Mouse (Mus musculus) intestine, postnatal 0 days (tissue): ENCODE results near the gene Dnm3. TPM values are rescaled to one million over a fixed set of nuclear protein-coding genes. Genes with fewer than 3 reads are reported as not detected.
A peak's percentile ranks its signal among the peaks of the same experiment; 100 is the strongest.

Experiments used
- ATAC-seq: fragments of 200-750 bp; cut with Nextera tagmentation; 2 replicates; pipeline ENCODE4 v1.8.0; 2017; ENCODE audit warnings: mild to moderate bottlenecking, moderate TSS enrichment, moderate library complexity
- H3K27ac ChIP-seq: fragments of 300-500 bp; sonication (generic); 2 replicates; pipeline ENCODE4 v1.5.1; 2014; ENCODE audit warnings: mild to moderate bottlenecking, low read depth, low read length, moderate library complexity
- H3K27me3 ChIP-seq: fragments of 300-500 bp; sonication (generic); replicated peaks from 2 replicates; pipeline ENCODE4 v1.6.1; 2014; ENCODE audit warnings: low read length, mixed read lengths; ENCODE audit not compliant: control insufficient read depth, insufficient read depth
- H3K36me3 ChIP-seq: fragments of 300-500 bp; sonication (generic); 2 replicates; pipeline ENCODE4 v1.6.1; 2014; ENCODE audit warnings: mild to moderate bottlenecking, moderate library complexity; ENCODE audit not compliant: control insufficient read depth, insufficient read depth
- H3K4me1 ChIP-seq: fragments of 300-500 bp; sonication (generic); replicated peaks from 2 replicates; pipeline ENCODE4 v1.6.1; 2014; ENCODE audit warnings: antibody characterized with exemption, low read length, mixed read lengths; ENCODE audit not compliant: control insufficient read depth, insufficient read depth
- H3K4me2 ChIP-seq: fragments of 300-500 bp; sonication (generic); replicated peaks from 2 replicates; pipeline ENCODE4 v1.6.1; 2014; ENCODE audit warnings: low read depth, mild to moderate bottlenecking, moderate library complexity
- H3K4me3 ChIP-seq: fragments of 300-500 bp; sonication (generic); 2 replicates; pipeline ENCODE4 v1.5.1; 2014; ENCODE audit warnings: low read depth, low read length
- H3K9ac ChIP-seq: fragments of 300-500 bp; sonication (generic); 2 replicates; pipeline ENCODE4 v1.6.1; 2014; ENCODE audit warnings: mild to moderate bottlenecking, low read depth, low read length
- H3K9me3 ChIP-seq: fragments of 300-500 bp; sonication (generic); 2 replicates; pipeline ENCODE4 v1.6.1; 2016; ENCODE audit warnings: mixed run types; ENCODE audit not compliant: control insufficient read depth
- CTCF ChIP-seq: sonication (generic); IDR thresholded peaks from 2 replicates; pipeline ENCODE4 v1.5.1; 2016; ENCODE audit warnings: low read depth, mild to moderate bottlenecking, control low read depth, antibody characterized with exemption, moderate library complexity
- WGBS: fragments of 180-500 bp; shearing (Covaris S2); extraction: QIAGEN DNeasy Blood & Tissue Kit; methylation state at CpG from one replicate; pipeline ENCODE4 v1.1.7; 2014; 5-methylcytosine and 5-hydroxymethylcytosine counted together
- polyA plus RNA-seq: library from polyadenylated mRNA; unstranded; fragments of >200 nt; fragmentation: Nextera tagmentation; extraction: Ambion mirVana; gene quantifications from 2 replicates; pipeline ENCODE4 v1.2.1, GENCODE M21; 2015

Gene Dnm3
- polyA plus RNA-seq, 1 experiment from 2014 or later: 5.6 TPM

- H3K4me2 ChIP-seq: no peak overlapping the region
- no peak for TF ChIP-seq CTCF
- WGBS: 57% methylated on average over 9 of the region's 9 CpGs
- no peaks in the 10 kb centered on the region for H3K4me1 ChIP-seq
- H3K27ac ChIP-seq: no peak overlapping the region
- no peak for ATAC-seq
- H3K36me3 ChIP-seq: no peaks in the 10 kb centered on the region
- no peaks in the 10 kb centered on the region for H3K27me3 ChIP-seq
- H3K9ac ChIP-seq: no peak overlapping the region
- H3K4me3 ChIP-seq: no peak overlapping the region
- no peaks in the 10 kb centered on the region for H3K9me3 ChIP-seq
Measured at GRCm38 (mm10) chr1:162093806-162094522, 383.9 kb downstream of the Dnm3 start.

GRCm38 (mm10) chr1:162092899-162093659, 384.8 kb downstream of the Dnm3 start:
- Histone ChIP-seq H3K4me1 (no peaks in the 10 kb centered on the region), H3K4me3 (no peak overlapping the region), H3K36me3 (no peaks in the 10 kb centered on the region), H3K27me3 (no peaks in the 10 kb centered on the region), H3K9me3 (no peaks in the 10 kb centered on the region), H3K27ac (no peak overlapping the region), H3K4me2 (no peak overlapping the region), H3K9ac (no peak overlapping the region)
- 75% methylated on average over 3 of the region's 3 CpGs for WGBS
- no peak for TF ChIP-seq CTCF
- ATAC-seq: no peak

GRCm38 (mm10) chr1:162092401-162092800, 385.4 kb downstream of the Dnm3 start:
- Histone ChIP-seq H3K4me1 (no peaks in the 10 kb centered on the region), H3K4me3 (no peak overlapping the region), H3K27ac (no peak overlapping the region), H3K9me3 (no peaks in the 10 kb centered on the region), H3K4me2 (no peak overlapping the region), H3K27me3 (no peaks in the 10 kb centered on the region), H3K36me3 (no peaks in the 10 kb centered on the region), H3K9ac (no peak overlapping the region)
- no peak for ATAC-seq
- WGBS: 85% methylated on average over 8 of the region's 8 CpGs
- TF ChIP-seq CTCF: peak; percentile 41

- no peaks in the 10 kb centered on the region for H3K36me3 ChIP-seq
- 51% methylated on average over 9 of the region's 9 CpGs for WGBS
- no peak overlapping the region for H3K9ac ChIP-seq
- H3K9me3 ChIP-seq: no peaks in the 10 kb centered on the region
- H3K4me1 ChIP-seq: no peaks in the 10 kb centered on the region
- no peak for TF ChIP-seq CTCF
- H3K27me3 ChIP-seq: no peaks in the 10 kb centered on the region
- no peak overlapping the region for H3K4me3 ChIP-seq
- H3K4me2 ChIP-seq: no peak overlapping the region
- ATAC-seq: no peak
- H3K27ac ChIP-seq: no peak overlapping the region
Measured at GRCm38 (mm10) chr1:162083886-162084478, 393.9 kb downstream of the Dnm3 start.

GRCm38 (mm10) chr1:162083354-162083753, 394.5 kb downstream of the Dnm3 start:
- H3K9me3 ChIP-seq: no peaks in the 10 kb centered on the region
- H3K4me2 ChIP-seq: no peak overlapping the region
- no peak overlapping the region for H3K9ac ChIP-seq
- no peak for TF ChIP-seq CTCF
- H3K27ac ChIP-seq: no peak overlapping the region
- H3K4me3 ChIP-seq: no peak overlapping the region
- no peaks in the 10 kb centered on the region for H3K27me3 ChIP-seq
- H3K36me3 ChIP-seq: no peaks in the 10 kb centered on the region
- WGBS: 65% methylated on average over 2 of the region's 2 CpGs
- H3K4me1 ChIP-seq: no peaks in the 10 kb centered on the region
- ATAC-seq: no peak

- Histone ChIP-seq H3K4me1 (no peaks in the 10 kb centered on the region), H3K4me2 (no peak overlapping the region), H3K27ac (no peak overlapping the region), H3K27me3 (no peaks in the 10 kb centered on the region), H3K9ac (no peak overlapping the region), H3K9me3 (no peaks in the 10 kb centered on the region), H3K36me3 (no peaks in the 10 kb centered on the region), H3K4me3 (no peak overlapping the region)
- WGBS: 75% methylated on average over 7 of the region's 7 CpGs
- ATAC-seq: no peak
- no peak for TF ChIP-seq CTCF
Measured at GRCm38 (mm10) chr1:162082711-162083110, 395.1 kb downstream of the Dnm3 start.
